Mouse (Mus musculus): Measurements from ENCODE around the gene Calcoco1. TPM values are rescaled to one million over a fixed set of nuclear protein-coding genes. Genes with fewer than 3 reads are reported as not detected.

Gene Calcoco1
- polyA plus RNA-seq, 1 experiment, result 117 TPM

- H3K36me3 ChIP-seq (ENCODE audit: control insufficient read depth, insufficient read depth), result no peaks in the 10 kb centered on the region
- H3K4me3 ChIP-seq, result peak overlapping the region; percentile 12
- peak overlapping the region; percentile 88 for H3K4me2 ChIP-seq (ENCODE audit: low read depth)
- no peak for TF ChIP-seq MAX (IDR thresholded peaks at IDR 0.05; ENCODE audit: low read depth)
- no peak for TF ChIP-seq E2F4 (IDR thresholded peaks at IDR 0.05; ENCODE audit: insufficient read depth)
- TF ChIP-seq POLR2AphosphoS2 (IDR thresholded peaks at IDR 0.05; ENCODE audit: insufficient read length, low read depth), result no peak
- TF ChIP-seq MYOG (IDR thresholded peaks at IDR 0.05; ENCODE audit: control insufficient read depth in 1 of 3, insufficient read depth in 1 of 3, insufficient read length in 2 of 3, low read depth in 2 of 3), result no peak
- no peak for TF ChIP-seq MYOD1 (IDR thresholded peaks at IDR 0.05; ENCODE audit: control insufficient read depth in 1 of 3, insufficient read length in 2 of 3, low read depth in 2 of 3)
- no peak for TF ChIP-seq TCF12 (IDR thresholded peaks at IDR 0.05; ENCODE audit: insufficient read depth, poor library complexity, severe bottlenecking)
- no peak for TF ChIP-seq USF1 (IDR thresholded peaks at IDR 0.05; ENCODE audit: low read depth)
- TF ChIP-seq POLR2A (IDR thresholded peaks at IDR 0.05; ENCODE audit: insufficient read length, low read depth), result no peak
- no peak for TF ChIP-seq REST (IDR thresholded peaks at IDR 0.05; ENCODE audit: insufficient read depth, insufficient read length)
- TF ChIP-seq SRF (IDR thresholded peaks at IDR 0.05; ENCODE audit: control insufficient read depth, insufficient read length, low read depth), result no peak
- TF ChIP-seq CEBPB (IDR thresholded peaks at IDR 0.05; ENCODE audit: insufficient read depth, poor library complexity, severe bottlenecking), result no peak
- no peak for TF ChIP-seq TCF3 (IDR thresholded peaks at IDR 0.05; ENCODE audit: insufficient read length, low read depth)
- no peaks in the 10 kb centered on the region for H3K79me2 ChIP-seq (ENCODE audit: control insufficient read depth, insufficient read depth)
- H3K27me3 ChIP-seq (ENCODE audit: control insufficient read depth, insufficient read depth, insufficient read length), result peaks cover 49% of the 10 kb centered on the region
- H3ac ChIP-seq (ENCODE audit: control insufficient read depth, insufficient read length), result peak overlapping the region; percentile 14
Measured at GRCm38 (mm10) chr15:102746126-102746487, 24.1 kb upstream of the Calcoco1 start.

GRCm38 (mm10) chr15:102745387-102745786, 23.4 kb upstream of the Calcoco1 start:
- Histone ChIP-seq H3K36me3 (ENCODE audit: control insufficient read depth, insufficient read depth) (no peaks in the 10 kb centered on the region), H3K27me3 (ENCODE audit: control insufficient read depth, insufficient read depth, insufficient read length) (peaks cover 49% of the 10 kb centered on the region), H3K4me2 (ENCODE audit: low read depth) (no peak overlapping the region), H3ac (ENCODE audit: control insufficient read depth, insufficient read length) (no peak overlapping the region), H3K4me3 (no peak overlapping the region), H3K79me2 (ENCODE audit: control insufficient read depth, insufficient read depth) (no peaks in the 10 kb centered on the region)
- TF ChIP-seq REST (IDR thresholded peaks at IDR 0.05; ENCODE audit: insufficient read depth, insufficient read length) (no peak), MYOD1 (IDR thresholded peaks at IDR 0.05; ENCODE audit: control insufficient read depth in 1 of 3, insufficient read length in 2 of 3, low read depth in 2 of 3) (no peak), MYOG (IDR thresholded peaks at IDR 0.05; ENCODE audit: control insufficient read depth in 1 of 3, insufficient read depth in 1 of 3, insufficient read length in 2 of 3, low read depth in 2 of 3) (no peak), CEBPB (IDR thresholded peaks at IDR 0.05; ENCODE audit: insufficient read depth, poor library complexity, severe bottlenecking) (no peak), MAX (IDR thresholded peaks at IDR 0.05; ENCODE audit: low read depth) (no peak), POLR2A (IDR thresholded peaks at IDR 0.05; ENCODE audit: insufficient read length, low read depth) (no peak), SRF (IDR thresholded peaks at IDR 0.05; ENCODE audit: control insufficient read depth, insufficient read length, low read depth) (no peak)

- Histone ChIP-seq H3K27me3 (ENCODE audit: control insufficient read depth, insufficient read depth, insufficient read length) (peaks cover 49% of the 10 kb centered on the region), H3ac (ENCODE audit: control insufficient read depth, insufficient read length) (no peak overlapping the region), H3K4me3 (no peak overlapping the region), H3K79me2 (ENCODE audit: control insufficient read depth, insufficient read depth) (no peaks in the 10 kb centered on the region), H3K4me2 (ENCODE audit: low read depth) (no peak overlapping the region), H3K36me3 (ENCODE audit: control insufficient read depth, insufficient read depth) (no peaks in the 10 kb centered on the region)
- TF ChIP-seq REST (IDR thresholded peaks at IDR 0.05; ENCODE audit: insufficient read depth, insufficient read length), result no peak
- no peak for TF ChIP-seq TCF12 (IDR thresholded peaks at IDR 0.05; ENCODE audit: insufficient read depth, poor library complexity, severe bottlenecking)
- no peak for TF ChIP-seq E2F4 (IDR thresholded peaks at IDR 0.05; ENCODE audit: insufficient read depth)
- no peak for TF ChIP-seq CEBPB (IDR thresholded peaks at IDR 0.05; ENCODE audit: insufficient read depth, poor library complexity, severe bottlenecking)
- no peak for TF ChIP-seq USF1 (IDR thresholded peaks at IDR 0.05; ENCODE audit: low read depth)
- TF ChIP-seq POLR2A (IDR thresholded peaks at IDR 0.05; ENCODE audit: insufficient read length, low read depth), result no peak
- no peak for TF ChIP-seq MYOG (IDR thresholded peaks at IDR 0.05; ENCODE audit: control insufficient read depth in 1 of 3, insufficient read depth in 1 of 3, insufficient read length in 2 of 3, low read depth in 2 of 3)
- TF ChIP-seq SRF (IDR thresholded peaks at IDR 0.05; ENCODE audit: control insufficient read depth, insufficient read length, low read depth), result no peak
Measured at GRCm38 (mm10) chr15:102744831-102745230, 22.9 kb upstream of the Calcoco1 start.

- H3K4me2 ChIP-seq (ENCODE audit: low read depth), result no peak overlapping the region
- no peak for TF ChIP-seq TCF12 (IDR thresholded peaks at IDR 0.05; ENCODE audit: insufficient read depth, poor library complexity, severe bottlenecking)
- TF ChIP-seq POLR2A (IDR thresholded peaks at IDR 0.05; ENCODE audit: insufficient read length, low read depth), result no peak
- TF ChIP-seq CEBPB (IDR thresholded peaks at IDR 0.05; ENCODE audit: insufficient read depth, poor library complexity, severe bottlenecking), result no peak
- no peak for TF ChIP-seq POLR2AphosphoS2 (IDR thresholded peaks at IDR 0.05; ENCODE audit: insufficient read length, low read depth)
- no peak for TF ChIP-seq REST (IDR thresholded peaks at IDR 0.05; ENCODE audit: insufficient read depth, insufficient read length)
- no peak for TF ChIP-seq E2F4 (IDR thresholded peaks at IDR 0.05; ENCODE audit: insufficient read depth)
- no peak for TF ChIP-seq MYOG (IDR thresholded peaks at IDR 0.05; ENCODE audit: control insufficient read depth in 1 of 3, insufficient read depth in 1 of 3, insufficient read length in 2 of 3, low read depth in 2 of 3)
- no peak overlapping the region for H3ac ChIP-seq (ENCODE audit: control insufficient read depth, insufficient read length)
- H3K4me3 ChIP-seq, result no peak overlapping the region
- no peaks in the 10 kb centered on the region for H3K79me2 ChIP-seq (ENCODE audit: control insufficient read depth, insufficient read depth)
- peaks cover 49% of the 10 kb centered on the region for H3K27me3 ChIP-seq (ENCODE audit: control insufficient read depth, insufficient read depth, insufficient read length)
- no peaks in the 10 kb centered on the region for H3K36me3 ChIP-seq (ENCODE audit: control insufficient read depth, insufficient read depth)
Measured at GRCm38 (mm10) chr15:102744416-102744815, 22.4 kb upstream of the Calcoco1 start.

GRCm38 (mm10) chr15:102743996-102744395, 22.0 kb upstream of the Calcoco1 start:
- Histone ChIP-seq H3ac (ENCODE audit: control insufficient read depth, insufficient read length) (no peak overlapping the region), H3K36me3 (ENCODE audit: control insufficient read depth, insufficient read depth) (no peaks in the 10 kb centered on the region), H3K79me2 (ENCODE audit: control insufficient read depth, insufficient read depth) (no peaks in the 10 kb centered on the region), H3K4me3 (no peak overlapping the region), H3K4me2 (ENCODE audit: low read depth) (no peak overlapping the region), H3K27me3 (ENCODE audit: control insufficient read depth, insufficient read depth, insufficient read length) (peaks cover 49% of the 10 kb centered on the region)
- TF ChIP-seq TCF3 (IDR thresholded peaks at IDR 0.05; ENCODE audit: insufficient read length, low read depth), result no peak
- no peak for TF ChIP-seq USF1 (IDR thresholded peaks at IDR 0.05; ENCODE audit: low read depth)
- TF ChIP-seq TCF12 (IDR thresholded peaks at IDR 0.05; ENCODE audit: insufficient read depth, poor library complexity, severe bottlenecking), result no peak
- no peak for TF ChIP-seq E2F4 (IDR thresholded peaks at IDR 0.05; ENCODE audit: insufficient read depth)
- no peak for TF ChIP-seq SRF (IDR thresholded peaks at IDR 0.05; ENCODE audit: control insufficient read depth, insufficient read length, low read depth)
- TF ChIP-seq MYOD1 (IDR thresholded peaks at IDR 0.05; ENCODE audit: control insufficient read depth in 1 of 3, insufficient read length in 2 of 3, low read depth in 2 of 3), result no peak
- TF ChIP-seq POLR2A (IDR thresholded peaks at IDR 0.05; ENCODE audit: insufficient read length, low read depth), result no peak
- no peak for TF ChIP-seq POLR2AphosphoS2 (IDR thresholded peaks at IDR 0.05; ENCODE audit: insufficient read length, low read depth)
- TF ChIP-seq CEBPB (IDR thresholded peaks at IDR 0.05; ENCODE audit: insufficient read depth, poor library complexity, severe bottlenecking), result no peak
- TF ChIP-seq MAX (IDR thresholded peaks at IDR 0.05; ENCODE audit: low read depth), result no peak
- no peak for TF ChIP-seq REST (IDR thresholded peaks at IDR 0.05; ENCODE audit: insufficient read depth, insufficient read length)
- TF ChIP-seq MYOG (IDR thresholded peaks at IDR 0.05; ENCODE audit: control insufficient read depth in 1 of 3, insufficient read depth in 1 of 3, insufficient read length in 2 of 3, low read depth in 2 of 3), result no peak
